Mouse (Mus musculus): Measurements from ENCODE around the gene Dnajc8. TPM values are rescaled to one million over a fixed set of nuclear protein-coding genes. Genes with fewer than 3 reads are reported as not detected.

Dnajc8 gene
- total and polyA plus RNA-seq, 3 experiments = 213 to 337 (median 240) TPM

DNA sequence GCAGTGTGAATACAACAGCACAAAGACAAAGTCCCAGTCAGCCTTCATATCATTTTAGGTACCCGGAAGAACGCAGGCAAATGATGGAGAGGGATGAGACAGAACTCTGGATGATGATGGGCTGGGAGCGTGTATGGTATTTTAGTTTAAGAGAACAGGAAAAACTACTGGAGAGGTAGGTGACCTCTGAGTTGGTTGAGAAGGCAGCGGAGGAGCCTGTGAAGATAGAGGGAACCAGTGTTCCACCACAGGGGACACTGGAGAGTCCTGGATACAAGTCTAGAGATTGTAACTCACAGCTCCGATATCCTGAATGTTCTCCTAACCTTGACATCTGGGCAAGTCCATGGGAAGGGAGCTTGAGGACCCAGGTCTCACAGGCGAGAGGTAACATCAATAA, 29.1 kb upstream of the Dnajc8 start:
- Histone ChIP-seq H3K4me1 (ENCODE audit: insufficient read depth, low read depth, low read length) (peaks cover 82% of the 10 kb centered on the region), H3K27me3 (ENCODE audit: insufficient read depth, low read length) (no peaks in the 10 kb centered on the region), H3K36me3 (replicated peaks) (peaks cover 51% of the 10 kb centered on the region), H3K4me3 (ENCODE audit: low read depth, low read length) (no peak overlapping the region; the same call in 1 of the 2 replicates), H3K9me3 (replicated peaks) (no peaks in the 10 kb centered on the region)
- no peak for TF ChIP-seq GATA1 (IDR thresholded peaks at IDR 0.05; ENCODE audit: borderline replicate concordance, low read length)
- TF ChIP-seq GATA2 (IDR thresholded peaks at IDR 0.05; ENCODE audit: borderline replicate concordance, low read depth, low read length) = no peak
- DNase-seq (ENCODE audit: low spot score) (no peak), ATAC-seq (ENCODE audit: extremely low read depth, insufficient number of reproducible peaks, low FRiP score, poor library complexity, severe bottlenecking) (no peak)

DNA sequence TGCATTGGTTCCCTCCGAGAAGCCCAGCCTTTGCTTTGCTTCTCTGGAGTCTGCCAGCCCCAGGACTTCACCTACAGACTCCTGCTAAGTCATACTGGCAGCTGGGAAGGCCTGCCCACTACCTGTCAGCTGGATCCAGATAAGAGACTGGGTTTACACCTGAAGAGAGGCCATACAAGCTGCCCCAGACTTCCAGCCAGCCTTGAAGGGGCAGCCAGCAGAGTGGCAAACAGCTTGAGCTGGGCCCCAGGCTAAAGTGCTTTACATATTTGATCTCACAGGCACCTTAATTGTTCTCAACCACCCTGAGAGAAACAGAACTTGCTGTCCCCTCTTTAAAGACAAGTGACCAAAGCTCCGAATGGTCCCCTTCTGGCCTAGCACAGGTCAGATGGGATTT, 28.1 kb upstream of the Dnajc8 start:
- Histone ChIP-seq H3K4me1 (ENCODE audit: insufficient read depth, low read depth, low read length) (peaks cover 91% of the 10 kb centered on the region), H3K36me3 (replicated peaks) (peaks cover 46% of the 10 kb centered on the region), H3K4me3 (ENCODE audit: low read depth, low read length) (peak overlapping the region; percentile 56; the same call in 1 of the 2 replicates), H3K9me3 (replicated peaks) (no peaks in the 10 kb centered on the region), H3K27me3 (ENCODE audit: insufficient read depth, low read length) (no peaks in the 10 kb centered on the region)
- ATAC-seq (ENCODE audit: extremely low read depth, insufficient number of reproducible peaks, low FRiP score, poor library complexity, severe bottlenecking) = no peak
- no peak for TF ChIP-seq CTCF (IDR thresholded peaks at IDR 0.05; ENCODE audit: low read depth, low read length)
- no peak for TF ChIP-seq GATA1 (IDR thresholded peaks at IDR 0.05; ENCODE audit: borderline replicate concordance, low read length)
- no peak for TF ChIP-seq POLR2AphosphoS5 (IDR thresholded peaks at IDR 0.05; ENCODE audit: insufficient replicate concordance, low read depth, low read length)
- TF ChIP-seq GATA2 (IDR thresholded peaks at IDR 0.05; ENCODE audit: borderline replicate concordance, low read depth, low read length) = no peak
- TF ChIP-seq TAL1 (conservative IDR thresholded peaks at IDR 0.05; ENCODE audit: low read depth, low read length) = no peak
- DNase-seq (ENCODE audit: low spot score) = no peak

DNA sequence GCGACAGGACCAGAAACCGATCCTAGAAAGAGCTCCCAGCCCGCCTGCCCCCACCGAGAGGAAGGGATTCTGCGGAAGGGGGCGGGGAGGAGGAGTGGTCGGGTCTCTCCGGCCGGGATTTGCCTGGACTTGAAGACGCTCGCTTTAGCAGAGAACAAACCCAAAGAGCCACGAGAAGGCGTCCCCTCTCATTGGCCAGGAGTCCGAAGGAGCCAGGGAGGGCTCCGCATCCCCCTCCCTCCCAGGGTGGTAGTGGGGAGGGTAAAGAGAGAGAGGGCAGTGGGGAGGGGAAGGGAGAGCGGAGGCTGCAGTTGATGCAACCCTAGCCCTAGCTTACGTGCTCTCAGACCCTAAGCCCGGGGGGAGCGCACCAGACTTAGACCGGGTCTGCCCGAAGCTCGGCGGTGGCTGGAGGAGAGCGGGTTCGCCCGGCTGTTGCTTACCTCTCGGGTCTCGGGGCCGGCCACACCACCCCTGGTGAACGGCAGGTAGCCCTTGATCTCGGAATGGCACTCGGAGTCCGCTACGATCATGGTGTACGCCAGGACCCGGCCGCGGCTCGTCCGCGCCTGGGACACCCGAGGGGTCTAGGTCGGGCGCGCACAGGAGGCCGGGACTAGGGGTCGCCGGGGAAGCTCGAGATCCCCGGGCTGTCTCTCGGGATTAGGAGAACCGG, 25.6 kb upstream of the Dnajc8 start:
- H3K4me1 ChIP-seq (ENCODE audit: insufficient read depth, low read depth, low read length) = peaks cover 89% of the 10 kb centered on the region
- no peak for TF ChIP-seq GATA2 (IDR thresholded peaks at IDR 0.05; ENCODE audit: borderline replicate concordance, low read depth, low read length)
- no peak for TF ChIP-seq CTCF (IDR thresholded peaks at IDR 0.05; ENCODE audit: low read depth, low read length)
- TF ChIP-seq GATA1 (IDR thresholded peaks at IDR 0.05; ENCODE audit: borderline replicate concordance, low read length) = no peak
- no peak for TF ChIP-seq POLR2AphosphoS5 (IDR thresholded peaks at IDR 0.05; ENCODE audit: insufficient replicate concordance, low read depth, low read length)
- TF ChIP-seq TAL1 (conservative IDR thresholded peaks at IDR 0.05; ENCODE audit: low read depth, low read length) = no peak
- ATAC-seq (ENCODE audit: extremely low read depth, insufficient number of reproducible peaks, low FRiP score, poor library complexity, severe bottlenecking) = peak; percentile 31

DNA sequence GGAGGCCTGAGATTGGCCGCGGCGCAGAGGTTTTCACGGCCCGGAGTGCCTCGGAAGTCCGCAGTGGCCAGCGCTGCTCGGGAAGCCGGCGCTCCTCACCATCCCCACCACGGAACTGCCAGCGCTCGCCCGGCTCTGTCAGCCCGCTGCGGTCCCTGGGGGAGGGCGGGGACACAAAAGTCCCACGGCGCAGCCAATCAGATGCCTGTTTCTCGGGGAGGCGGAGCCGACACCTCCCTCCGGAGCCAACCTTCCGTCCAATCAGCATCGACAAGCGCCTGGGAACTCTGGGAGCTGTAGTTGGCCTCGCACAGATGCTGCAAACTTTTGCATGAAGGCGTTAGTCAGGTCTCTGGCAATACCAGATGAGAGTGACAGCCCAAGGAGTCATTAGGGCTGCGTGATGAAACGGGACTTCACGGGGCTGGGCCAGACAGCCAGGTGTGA, 25.0 kb upstream of the Dnajc8 start, which contains the start of gene Sesn2:
Gene Sesn2 (minus strand): TSS at position 150 of the 447 bp plus-strand sequence.
- TF ChIP-seq CTCF (IDR thresholded peaks at IDR 0.05; ENCODE audit: low read depth, low read length) (no peak), POLR2AphosphoS5 (IDR thresholded peaks at IDR 0.05; ENCODE audit: insufficient replicate concordance, low read depth, low read length) (no peak), GATA2 (IDR thresholded peaks at IDR 0.05; ENCODE audit: borderline replicate concordance, low read depth, low read length) (no peak), TAL1 (conservative IDR thresholded peaks at IDR 0.05; ENCODE audit: low read depth, low read length) (no peak), GATA1 (IDR thresholded peaks at IDR 0.05; ENCODE audit: borderline replicate concordance, low read length) (no peak)
- DNase-seq (ENCODE audit: low spot score) (peak; percentile 98), ATAC-seq (ENCODE audit: extremely low read depth, insufficient number of reproducible peaks, low FRiP score, poor library complexity, severe bottlenecking) (peak; percentile 78)
- Histone ChIP-seq H3K9me3 (replicated peaks) (no peaks in the 10 kb centered on the region), H3K4me1 (ENCODE audit: insufficient read depth, low read depth, low read length) (peaks cover 87% of the 10 kb centered on the region), H3K36me3 (replicated peaks) (peaks cover 24% of the 10 kb centered on the region), H3K27me3 (ENCODE audit: insufficient read depth, low read length) (no peaks in the 10 kb centered on the region), H3K4me3 (ENCODE audit: low read depth, low read length) (peak within 1 kb of the TSS; percentile 93)

More for the DNA sequence above, 25.6 kb upstream of the Dnajc8 start:
- peak; percentile 55 for DNase-seq (ENCODE audit: low spot score)
- Histone ChIP-seq H3K36me3 (replicated peaks) (peaks cover 27% of the 10 kb centered on the region), H3K27me3 (ENCODE audit: insufficient read depth, low read length) (no peaks in the 10 kb centered on the region), H3K4me3 (ENCODE audit: low read depth, low read length) (peak overlapping the region; percentile 93), H3K9me3 (replicated peaks) (no peaks in the 10 kb centered on the region)

DNA sequence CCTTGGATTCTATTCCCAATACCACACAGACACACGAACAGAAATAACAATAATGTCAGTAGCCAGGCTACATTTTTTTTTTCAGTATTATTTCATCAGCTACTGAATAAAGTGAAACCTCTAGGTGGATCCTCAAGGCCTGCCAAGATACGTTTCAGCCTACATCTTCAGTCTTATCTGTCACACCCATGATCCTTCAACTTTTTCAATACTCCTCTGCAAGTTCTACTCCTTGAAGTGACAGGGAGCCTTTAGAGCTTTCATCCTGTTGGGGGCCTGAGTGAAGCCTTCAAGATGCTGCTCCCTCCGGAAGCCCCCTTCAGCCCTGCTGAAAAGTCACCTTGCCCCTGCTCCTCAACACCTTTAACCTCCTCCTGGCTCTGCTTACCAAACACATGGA, 23.3 kb upstream of the Dnajc8 start:
- no peaks in the 10 kb centered on the region for H3K27me3 ChIP-seq (ENCODE audit: insufficient read depth, low read length)
- peaks cover 72% of the 10 kb centered on the region for H3K4me1 ChIP-seq (ENCODE audit: insufficient read depth, low read depth, low read length)
- no peak for TF ChIP-seq POLR2AphosphoS5 (IDR thresholded peaks at IDR 0.05; ENCODE audit: insufficient replicate concordance, low read depth, low read length)
- no peak for TF ChIP-seq GATA1 (IDR thresholded peaks at IDR 0.05; ENCODE audit: borderline replicate concordance, low read length)
- no peak for TF ChIP-seq CTCF (IDR thresholded peaks at IDR 0.05; ENCODE audit: low read depth, low read length)
- TF ChIP-seq TAL1 (conservative IDR thresholded peaks at IDR 0.05; ENCODE audit: low read depth, low read length) = no peak
- no peak for TF ChIP-seq GATA2 (IDR thresholded peaks at IDR 0.05; ENCODE audit: borderline replicate concordance, low read depth, low read length)
- H3K9me3 ChIP-seq (replicated peaks) = no peaks in the 10 kb centered on the region
- peaks cover 10% of the 10 kb centered on the region for H3K36me3 ChIP-seq (replicated peaks)
- ATAC-seq (ENCODE audit: extremely low read depth, insufficient number of reproducible peaks, low FRiP score, poor library complexity, severe bottlenecking) (no peak), DNase-seq (ENCODE audit: low spot score) (no peak)
- no peak overlapping the region; the same call in 1 of the 2 replicates for H3K4me3 ChIP-seq (ENCODE audit: low read depth, low read length)

DNA sequence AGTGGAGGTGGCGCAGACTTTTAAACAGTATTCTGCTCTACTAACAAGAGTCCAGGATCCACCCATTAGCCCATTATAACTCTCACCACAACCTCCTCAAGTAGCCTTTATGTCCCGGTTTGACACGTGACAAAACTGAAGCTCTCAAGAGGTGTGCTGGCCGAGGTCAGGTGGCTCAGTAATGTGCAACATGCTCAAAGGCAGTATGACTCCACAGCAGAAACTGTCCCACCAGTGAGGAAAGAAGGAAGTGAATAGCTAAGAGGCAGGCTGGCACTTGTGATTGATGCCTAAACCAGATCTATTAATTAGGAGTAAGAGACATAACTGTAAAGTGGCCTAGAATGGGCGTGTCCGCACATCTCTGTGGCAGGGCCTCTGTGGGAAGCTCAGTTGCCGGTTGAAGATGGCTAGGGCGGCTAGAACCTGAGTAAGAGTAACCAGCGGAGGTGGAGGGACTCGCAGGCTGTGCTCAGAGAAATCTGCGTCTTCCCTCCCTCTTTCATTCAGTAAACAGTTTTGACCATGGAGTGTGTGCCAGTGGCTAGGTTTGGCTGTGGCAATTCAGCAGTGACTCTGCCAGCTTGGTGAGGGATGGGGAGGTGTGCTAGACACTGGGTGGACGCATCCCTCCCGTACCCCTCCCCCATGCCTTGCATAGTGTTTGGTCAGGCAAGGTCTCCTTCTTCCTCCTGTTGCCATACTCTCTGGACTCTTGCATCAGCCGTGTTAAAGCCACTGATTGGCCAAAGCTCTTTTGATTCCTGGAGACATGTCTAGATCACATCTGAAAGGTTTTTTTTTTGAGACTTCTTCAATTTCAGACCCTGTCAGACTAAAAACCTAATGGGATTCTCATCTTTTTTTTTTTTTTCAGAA, 21.7 kb upstream of the Dnajc8 start:
- TF ChIP-seq CTCF (IDR thresholded peaks at IDR 0.05; ENCODE audit: low read depth, low read length) = no peak
- no peak for TF ChIP-seq TAL1 (conservative IDR thresholded peaks at IDR 0.05; ENCODE audit: low read depth, low read length)
- TF ChIP-seq GATA1 (IDR thresholded peaks at IDR 0.05; ENCODE audit: borderline replicate concordance, low read length) = no peak
- no peak for TF ChIP-seq GATA2 (IDR thresholded peaks at IDR 0.05; ENCODE audit: borderline replicate concordance, low read depth, low read length)
- TF ChIP-seq POLR2AphosphoS5 (IDR thresholded peaks at IDR 0.05; ENCODE audit: insufficient replicate concordance, low read depth, low read length) = no peak
- Histone ChIP-seq H3K9me3 (replicated peaks) (no peaks in the 10 kb centered on the region), H3K36me3 (replicated peaks) (no peaks in the 10 kb centered on the region), H3K4me1 (ENCODE audit: insufficient read depth, low read depth, low read length) (peaks cover 61% of the 10 kb centered on the region), H3K27me3 (ENCODE audit: insufficient read depth, low read length) (no peaks in the 10 kb centered on the region), H3K4me3 (ENCODE audit: low read depth, low read length) (peak overlapping the region; percentile 67)
- ATAC-seq (ENCODE audit: extremely low read depth, insufficient number of reproducible peaks, low FRiP score, poor library complexity, severe bottlenecking) (peak; percentile 6; the same call in 1 of the 2 replicates), DNase-seq (ENCODE audit: low spot score) (no peak)

All from G1E (cell line).